Mouse (Mus musculus) ES-E14 (cell line): Measurements from ENCODE around the gene Rtn4rl1. TPM values are rescaled to one million over a fixed set of nuclear protein-coding genes. Genes with fewer than 3 reads are reported as not detected.

Experiments
- DNase-seq: peaks from one replicate; pipeline ENCODE4 v3.0.0-alpha.2; 2013; ENCODE audit warnings: low read depth, low spot score
- H3K27ac ChIP-seq: 2 replicates; pipeline ENCODE4 v1.5.1; 2012; ENCODE audit warnings: low read depth, mild to moderate bottlenecking, low read length, moderate library complexity, mixed read lengths; ENCODE audit not compliant: poor library complexity, insufficient read depth, severe bottlenecking
- H3K36me3 ChIP-seq: 2 replicates; pipeline ENCODE4 v1.6.1; 2012; ENCODE audit warnings: mild to moderate bottlenecking, low read length, moderate library complexity, mixed read lengths; ENCODE audit not compliant: control insufficient read depth, poor library complexity, insufficient read depth, severe bottlenecking
- H3K4me1 ChIP-seq, 2 experiments: fragments of 150-350 bp in 1 of 2; sonication (generic) in 1 of 2; 2 replicates each; pipeline ENCODE4 v1.6.1; 2012; ENCODE audit warnings: low read length in 2 of 2, mild to moderate bottlenecking in 1 of 2, mixed read lengths in 1 of 2; ENCODE audit not compliant: control insufficient read depth in 2 of 2, insufficient read depth in 2 of 2, poor library complexity in 1 of 2
- H3K4me3 ChIP-seq, 2 experiments: fragments of 150-350 bp in 1 of 2; sonication (generic) in 1 of 2; 2 replicates each; pipeline ENCODE4 v1.5.1; 2012; ENCODE audit warnings: low read length in 2 of 2, low read depth in 1 of 2, mild to moderate bottlenecking in 1 of 2, mixed read lengths in 1 of 2; ENCODE audit not compliant: insufficient read depth in 1 of 2, poor library complexity in 1 of 2, severe bottlenecking in 1 of 2
- H3K9ac ChIP-seq: 2 replicates; pipeline ENCODE4 v1.6.1; 2012; ENCODE audit warnings: low read depth, mild to moderate bottlenecking, low read length, mixed read lengths; ENCODE audit not compliant: poor library complexity, insufficient read depth, severe bottlenecking
- H3K9me3 ChIP-seq: fragments of 150-350 bp; sonication (generic); 2 replicates; pipeline ENCODE4 v1.6.1; 2012; ENCODE audit warnings: low read depth, mild to moderate bottlenecking, low read length; ENCODE audit not compliant: control insufficient read depth, insufficient read depth
- CHD2 ChIP-seq: IDR thresholded peaks from 2 replicates; pipeline ENCODE4 v1.6.1; 2014; ENCODE audit warnings: mild to moderate bottlenecking, low read depth, low read length, inconsistent platforms
- HCFC1 ChIP-seq: IDR thresholded peaks from 2 replicates; pipeline ENCODE4 v1.6.1; 2012; ENCODE audit warnings: low read length, inconsistent platforms, borderline replicate concordance; ENCODE audit not compliant: insufficient read depth
- MAFK ChIP-seq: IDR thresholded peaks from 2 replicates; pipeline ENCODE4 v1.6.1; 2014; ENCODE audit warnings: mild to moderate bottlenecking, low read depth, low read length, inconsistent platforms; ENCODE audit not compliant: insufficient read depth
- ZC3H11A ChIP-seq: IDR thresholded peaks from 2 replicates; pipeline ENCODE4 v1.6.1; 2012; ENCODE audit warnings: low read depth, mild to moderate bottlenecking, inconsistent platforms, low read length, borderline replicate concordance
- ZNF384 ChIP-seq: IDR thresholded peaks from 2 replicates; pipeline ENCODE4 v1.6.1; 2012; ENCODE audit warnings: low read depth, low read length, inconsistent platforms
- in situ Hi-C, 2 experiments: fragments of 600-800 bp; cut with MboI; formaldehyde crosslinking; loops; one replicate each; pipeline ENCODE4 v1.15.1; 2025; ENCODE audit warnings: low sequenced_read_pairs in 2 of 2, inconsistent platforms in 1 of 2; ENCODE audit not compliant: unreplicated experiment in 2 of 2
- total RNA-seq: library from RNA; depleted of rRNA; stranded (reverse); fragments of 300-350 nt; gene quantifications from 2 replicates; pipeline ENCODE4 v1.2.3, GENCODE M21; 2012

Gene Rtn4rl1
- total RNA-seq, 1 experiment = 1.0 TPM

- Histone ChIP-seq H3K27ac (no peak overlapping the region), H3K4me1 (peaks cover 6 to 18% of the 10 kb centered on the region in 2 experiments)
Observed at GRCm38 (mm10) chr11:75251557-75252070, 58.0 kb downstream of the Rtn4rl1 start.

GRCm38 (mm10) chr11:75254252-75254912 lies 60.8 kb downstream of the Rtn4rl1 start:
- H3K9ac ChIP-seq = no peak overlapping the region
- H3K27ac ChIP-seq = no peak overlapping the region
- no peak for DNase-seq
- no peak overlapping the region for H3K4me3 ChIP-seq
- TF ChIP-seq CHD2 = no peak
- TF ChIP-seq MAFK = no peak
- no peak for TF ChIP-seq ZNF384
- TF ChIP-seq HCFC1 = no peak
- no peak for TF ChIP-seq ZC3H11A
- peaks cover 4 to 11% of the 10 kb centered on the region in 2 experiments; a peak in 3 of 4 replicates for H3K4me1 ChIP-seq
- in situ Hi-C loops = no loop called here
- H3K9me3 ChIP-seq = no peaks in the 10 kb centered on the region
- H3K36me3 ChIP-seq = no peaks in the 10 kb centered on the region

More at GRCm38 (mm10) chr11:75251557-75252070, 58.0 kb downstream of the Rtn4rl1 start:
- H3K36me3 ChIP-seq = no peaks in the 10 kb centered on the region
- in situ Hi-C loops = no loop called here
- no peak overlapping the region for H3K9ac ChIP-seq
- no peak for TF ChIP-seq MAFK
- no peak for TF ChIP-seq CHD2
- TF ChIP-seq HCFC1 = no peak
- no peak for TF ChIP-seq ZC3H11A
- no peak for TF ChIP-seq ZNF384
- H3K9me3 ChIP-seq = no peaks in the 10 kb centered on the region
- DNase-seq = no peak
- H3K4me3 ChIP-seq = no peak overlapping the region

GRCm38 (mm10) chr11:75255330-75255729 lies 61.7 kb downstream of the Rtn4rl1 start:
- H3K27ac ChIP-seq = no peak overlapping the region
- H3K9me3 ChIP-seq = no peaks in the 10 kb centered on the region
- peaks cover 2 to 7% of the 10 kb centered on the region in 2 experiments; a peak in 2 of 4 replicates for H3K4me1 ChIP-seq
- in situ Hi-C loops = no loop called here
- no peak for DNase-seq
- TF ChIP-seq CHD2 = no peak
- TF ChIP-seq ZC3H11A = no peak
- no peak for TF ChIP-seq HCFC1
- TF ChIP-seq ZNF384 = no peak
- TF ChIP-seq MAFK = no peak
- H3K36me3 ChIP-seq = no peaks in the 10 kb centered on the region
- H3K9ac ChIP-seq = no peak overlapping the region
- H3K4me3 ChIP-seq = no peak overlapping the region

- Histone ChIP-seq H3K4me1 (peaks cover 0 to under 1% of the 10 kb centered on the region in 2 experiments; a peak in 2 of 4 replicates), H3K4me3 (no peak overlapping the region), H3K27ac (no peak overlapping the region), H3K36me3 (no peaks in the 10 kb centered on the region), H3K9me3 (no peaks in the 10 kb centered on the region), H3K9ac (no peak overlapping the region)
- no peak for DNase-seq
- no peak for TF ChIP-seq CHD2
- no peak for TF ChIP-seq ZNF384
- no peak for TF ChIP-seq MAFK
- TF ChIP-seq HCFC1 = no peak
- no peak for TF ChIP-seq ZC3H11A
- in situ Hi-C loops = no loop called here
Observed at GRCm38 (mm10) chr11:75257056-75257648, 63.6 kb downstream of the Rtn4rl1 start.
